Mouse (Mus musculus) embryonic fibroblast, embryonic 13.5 days (primary cell): ENCODE data around the gene Gm1043.

Experiments
- CTCF ChIP-seq: IDR thresholded peaks from 2 replicates; pipeline ENCODE4 v1.5.1; 2011; ENCODE audit warnings: mild to moderate bottlenecking, control low read depth, low read length, moderate library complexity, borderline replicate concordance; ENCODE audit not compliant: insufficient read depth
- POLR2A ChIP-seq: IDR thresholded peaks from 2 replicates; pipeline ENCODE4 v1.6.1; 2011; ENCODE audit warnings: low read depth, mild to moderate bottlenecking, control low read depth, low read length, moderate library complexity

DNA sequence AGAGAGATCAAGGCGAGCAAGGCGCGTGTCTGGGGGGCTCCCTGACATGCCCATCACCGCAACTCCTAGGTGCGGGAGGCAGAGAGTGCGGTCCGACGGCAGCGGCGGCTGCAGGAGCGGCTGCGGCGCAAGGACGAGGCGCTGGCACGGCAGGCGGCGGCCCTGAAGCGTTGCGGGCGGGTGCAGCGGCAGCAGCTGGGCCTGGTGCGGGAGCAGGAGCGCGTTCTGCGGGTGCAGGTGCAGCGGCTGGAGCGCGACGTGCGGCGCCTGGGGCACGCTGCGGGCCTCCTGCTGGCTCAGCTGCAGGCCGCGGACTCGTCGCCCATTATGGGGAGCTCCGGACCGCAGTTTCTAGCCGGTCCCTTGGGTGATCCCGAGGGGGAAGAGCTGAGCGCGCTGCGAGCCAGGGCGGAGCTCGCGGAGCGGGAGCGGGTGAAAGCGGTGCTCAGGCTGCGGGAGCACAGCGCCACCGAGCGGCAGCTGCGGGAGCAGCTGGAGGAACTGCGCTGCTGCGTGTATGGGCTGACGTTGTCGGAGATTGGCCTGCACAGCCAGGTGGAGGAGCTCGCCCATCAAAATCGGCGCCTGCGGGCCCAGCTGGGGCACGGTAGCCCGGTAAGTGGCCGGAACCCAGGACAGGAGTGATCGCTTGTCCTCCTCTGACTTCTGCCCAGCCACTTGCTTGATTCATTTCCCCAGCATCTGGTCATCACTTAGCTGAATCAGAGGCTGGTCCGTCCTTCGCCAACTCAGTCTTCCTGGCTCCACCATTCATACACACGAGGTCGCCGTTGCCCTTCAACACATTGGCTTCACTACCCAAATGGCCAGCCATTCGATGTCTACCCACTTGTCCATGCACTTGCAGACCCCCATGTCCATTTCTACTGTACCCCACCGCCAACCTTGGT, 78.0 kb downstream of the Gm1043 start:
- peak; percentile 63 for TF ChIP-seq CTCF
- TF ChIP-seq POLR2A = no peak
